Mouse (Mus musculus) hindbrain, embryonic 15.5 days (tissue): ENCODE data around the gene Prkd3. TPM values are rescaled to one million over a fixed set of nuclear protein-coding genes. Genes with fewer than 3 reads are reported as not detected.

Experiments
- ATAC-seq: fragments of 200-750 bp; cut with Nextera tagmentation; 2 replicates; pipeline ENCODE4 v1.8.0; 2017; ENCODE audit warnings: low read depth, moderate number of reproducible peaks, moderate TSS enrichment; ENCODE audit not compliant: low FRiP score
- H3K27ac ChIP-seq: fragments of 300-500 bp; sonication (generic); replicated peaks from 2 replicates; pipeline ENCODE4 v1.5.1; 2015; ENCODE audit warnings: mild to moderate bottlenecking, inconsistent platforms
- H3K27me3 ChIP-seq: fragments of 300-500 bp; sonication (generic); 2 replicates; pipeline ENCODE4 v1.6.1; 2015; ENCODE audit warnings: control low read depth, inconsistent platforms
- H3K36me3 ChIP-seq: fragments of 300-500 bp; sonication (generic); 2 replicates; pipeline ENCODE4 v1.6.1; 2015; ENCODE audit warnings: control low read depth, inconsistent platforms
- H3K4me1 ChIP-seq: fragments of 300-500 bp; sonication (generic); replicated peaks from 2 replicates; pipeline ENCODE4 v1.6.1; 2015; ENCODE audit warnings: control low read depth, inconsistent platforms
- H3K4me2 ChIP-seq: fragments of 300-500 bp; sonication (generic); 2 replicates; pipeline ENCODE4 v1.6.1; 2015; ENCODE audit warnings: moderate library complexity, mild to moderate bottlenecking, inconsistent platforms
- H3K4me3 ChIP-seq: fragments of 300-500 bp; sonication (generic); 2 replicates; pipeline ENCODE4 v1.5.1; 2015; ENCODE audit warnings: mild to moderate bottlenecking, inconsistent platforms
- H3K9ac ChIP-seq: fragments of 300-500 bp; sonication (generic); 2 replicates; pipeline ENCODE4 v1.6.1; 2015; ENCODE audit warnings: inconsistent platforms
- H3K9me3 ChIP-seq: fragments of 300-500 bp; sonication (generic); 2 replicates; pipeline ENCODE4 v1.6.1; 2016; ENCODE audit warnings: control low read depth, inconsistent platforms
- WGBS: fragments of 180-500 bp; shearing (Covaris S2); methylation state at CpG from one replicate; pipeline ENCODE4 v1.1.7; 2015; 5-methylcytosine and 5-hydroxymethylcytosine counted together
- polyA plus RNA-seq: library from polyadenylated mRNA; unstranded; fragments of >200 nt; fragmentation: Nextera tagmentation; extraction: Ambion mirVana; gene quantifications from 2 replicates; pipeline ENCODE4 v1.2.1, GENCODE M21; 2015

Gene Prkd3
- polyA plus RNA-seq, 1 experiment from 2014 or later = 12.8 TPM

GRCm38 (mm10) chr17:79031569-79031968, 11.0 kb upstream of the Prkd3 start:
- no peak for ATAC-seq
- no peak overlapping the region for H3K27ac ChIP-seq
- H3K36me3 ChIP-seq = no peaks in the 10 kb centered on the region
- H3K9ac ChIP-seq = no peak overlapping the region
- H3K4me1 ChIP-seq = no peaks in the 10 kb centered on the region
- H3K9me3 ChIP-seq = no peaks in the 10 kb centered on the region
- no peak overlapping the region for H3K4me2 ChIP-seq
- H3K27me3 ChIP-seq = no peaks in the 10 kb centered on the region
- no peak overlapping the region for H3K4me3 ChIP-seq
- WGBS = 87% methylated on average over 5 of the region's 5 CpGs

DNA sequence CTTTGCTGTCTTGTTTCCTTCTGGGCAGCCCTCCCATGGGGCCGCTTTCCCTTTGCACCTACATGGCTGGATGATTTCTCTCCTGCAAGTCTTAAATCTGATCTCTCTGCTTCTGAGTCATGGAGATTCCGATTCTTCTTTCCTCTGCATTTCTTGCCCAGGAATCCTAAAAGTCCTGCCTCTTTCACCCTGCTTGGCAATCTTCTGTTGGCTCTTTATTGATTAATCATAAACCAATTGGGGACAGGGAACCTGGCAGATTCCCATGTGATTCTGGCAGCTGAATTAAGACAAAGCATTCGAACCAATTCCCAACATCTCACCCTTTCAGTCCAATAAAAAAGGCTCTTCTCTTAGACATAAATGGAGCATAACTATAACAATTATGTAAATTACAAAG, 8.6 kb upstream of the Prkd3 start:
- Histone ChIP-seq H3K4me2 (no peak overlapping the region), H3K27me3 (no peaks in the 10 kb centered on the region), H3K9ac (no peak overlapping the region), H3K4me1 (no peaks in the 10 kb centered on the region), H3K27ac (no peak overlapping the region), H3K9me3 (no peaks in the 10 kb centered on the region), H3K4me3 (no peak overlapping the region), H3K36me3 (no peaks in the 10 kb centered on the region)
- no peak for ATAC-seq
- 87% methylated on average over 3 of the region's 3 CpGs for WGBS

DNA sequence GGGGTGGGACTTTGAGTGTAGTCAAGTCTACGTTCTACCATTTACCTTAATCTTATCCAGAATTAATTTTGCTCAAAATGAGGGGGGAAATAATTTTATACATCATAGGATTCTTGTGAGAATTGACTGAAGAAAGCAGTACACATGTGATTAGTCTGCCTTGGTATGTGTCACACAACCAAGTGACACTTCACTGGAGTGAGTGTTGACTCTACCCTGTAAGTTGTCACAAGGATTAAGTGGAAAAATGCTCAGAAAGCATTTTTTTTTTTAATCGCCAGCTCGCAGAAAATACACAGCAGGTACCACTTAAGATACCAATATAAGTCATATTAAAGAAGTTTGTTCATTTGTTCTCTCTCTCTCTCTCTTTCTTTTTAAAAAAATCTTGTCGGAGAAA, 3.9 kb upstream of the Prkd3 start:
- Histone ChIP-seq H3K4me1 (peaks cover 10% of the 10 kb centered on the region), H3K9me3 (no peaks in the 10 kb centered on the region), H3K4me3 (no peak overlapping the region), H3K27me3 (peaks cover 6% of the 10 kb centered on the region; the same call in 1 of the 2 replicates), H3K27ac (no peak overlapping the region), H3K9ac (no peak overlapping the region), H3K36me3 (no peaks in the 10 kb centered on the region), H3K4me2 (no peak overlapping the region)
- WGBS = 85% methylated on average over 4 of the region's 4 CpGs
- no peak for ATAC-seq

DNA sequence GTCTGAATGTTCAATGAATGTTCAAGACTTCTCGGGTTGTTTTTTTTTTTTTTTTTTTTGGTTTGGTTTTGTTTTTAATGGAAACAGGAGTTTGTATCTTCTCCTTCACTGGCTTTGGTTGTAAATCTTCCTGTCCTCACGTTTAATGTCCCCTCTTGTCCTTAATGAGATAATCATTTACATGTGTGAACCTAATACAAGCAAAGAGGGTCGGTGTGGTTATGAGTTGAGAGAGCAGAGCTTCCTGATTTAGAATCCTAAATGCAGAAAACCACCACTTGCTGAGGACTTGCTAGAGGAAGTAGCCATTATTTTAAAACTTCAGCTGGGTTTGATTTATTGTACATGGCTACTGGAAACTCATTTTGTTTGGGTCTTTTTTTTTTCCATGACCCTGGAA, 2.1 kb upstream of the Prkd3 start:
- H3K4me2 ChIP-seq = no peak overlapping the region
- H3K9ac ChIP-seq = no peak overlapping the region
- H3K9me3 ChIP-seq = no peaks in the 10 kb centered on the region
- H3K4me1 ChIP-seq = peaks cover 24% of the 10 kb centered on the region
- no peaks in the 10 kb centered on the region for H3K36me3 ChIP-seq
- H3K4me3 ChIP-seq = no peak overlapping the region
- 52% methylated on average over 3 of the region's 3 CpGs for WGBS
- peaks cover 6% of the 10 kb centered on the region; the same call in 1 of the 2 replicates for H3K27me3 ChIP-seq
- H3K27ac ChIP-seq = no peak overlapping the region
- no peak for ATAC-seq

DNA sequence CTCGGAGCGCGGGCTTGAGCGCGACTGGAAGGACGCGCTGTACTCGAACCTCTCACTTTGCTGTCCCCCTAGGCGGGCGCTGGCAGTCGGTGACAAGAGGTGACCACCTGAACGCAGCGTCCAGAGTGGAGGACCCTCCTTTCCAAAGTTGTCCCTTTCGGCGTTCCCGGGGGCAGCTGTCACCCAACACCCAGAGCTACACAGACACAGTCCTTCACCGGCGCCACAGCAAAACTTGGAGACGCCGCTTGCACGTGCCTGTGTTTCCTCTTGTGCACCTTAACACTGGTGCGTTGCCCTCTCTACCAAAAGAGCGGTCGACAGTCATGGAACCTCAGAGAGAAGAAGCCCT, 344 bp upstream of the Prkd3 start:
- H3K4me1 ChIP-seq = peaks cover 24% of the 10 kb centered on the region
- peak; percentile 72 for ATAC-seq
- no peaks in the 10 kb centered on the region for H3K9me3 ChIP-seq
- 1% methylated on average over 21 of the region's 24 CpGs for WGBS
- peaks cover 6% of the 10 kb centered on the region; the same call in 1 of the 2 replicates for H3K27me3 ChIP-seq
- H3K9ac ChIP-seq = peak overlapping the region; percentile 66
- peak overlapping the region; percentile 81 for H3K4me3 ChIP-seq
- H3K4me2 ChIP-seq = peak overlapping the region; percentile 91
- no peak overlapping the region; the same call in 1 of the 2 replicates for H3K27ac ChIP-seq
- H3K36me3 ChIP-seq = no peaks in the 10 kb centered on the region

DNA sequence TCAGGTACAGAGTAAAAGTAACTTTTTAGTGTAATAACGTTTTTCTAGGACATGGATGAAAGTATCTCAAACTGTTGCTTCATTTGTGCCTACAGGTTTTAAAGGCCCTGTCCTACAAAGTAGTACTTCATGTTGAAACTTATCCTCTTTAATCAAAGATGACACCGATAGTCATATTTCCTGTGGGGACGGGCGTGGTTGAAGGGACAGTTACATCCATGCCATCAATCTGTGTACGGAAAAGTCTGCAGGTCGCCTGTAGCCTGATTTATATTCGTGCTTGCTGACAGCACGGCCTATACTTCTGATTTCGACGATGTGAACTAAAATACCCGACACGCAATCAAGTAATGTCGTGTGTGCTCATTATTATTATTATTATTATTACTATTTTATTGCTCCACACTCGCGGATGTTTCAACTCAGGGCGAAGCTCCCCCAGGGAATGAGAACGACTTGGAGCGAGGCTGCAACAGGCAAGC, 849 bp downstream of the Prkd3 start:
- Histone ChIP-seq H3K27ac (peak overlapping the region; percentile 81), H3K4me3 (peak overlapping the region; percentile 81), H3K9ac (peak overlapping the region; percentile 66), H3K36me3 (no peaks in the 10 kb centered on the region), H3K9me3 (no peaks in the 10 kb centered on the region), H3K4me1 (peaks cover 24% of the 10 kb centered on the region), H3K4me2 (peak overlapping the region; percentile 91), H3K27me3 (peaks cover 6% of the 10 kb centered on the region; the same call in 1 of the 2 replicates)
- 1% methylated on average over 18 of the region's 18 CpGs for WGBS
- ATAC-seq = 0 out of 2 replicates have a peak, but pooled peaks have one; percentile 10

- 50% methylated on average over 9 of the region's 9 CpGs for WGBS
- H3K27ac ChIP-seq = no peak overlapping the region
- peak overlapping the region; percentile 37 for H3K4me2 ChIP-seq
- no peak overlapping the region for H3K4me3 ChIP-seq
- H3K9me3 ChIP-seq = no peaks in the 10 kb centered on the region
- peaks cover 24% of the 10 kb centered on the region for H3K4me1 ChIP-seq
- ATAC-seq = no peak
- no peak overlapping the region for H3K9ac ChIP-seq
- H3K36me3 ChIP-seq = no peaks in the 10 kb centered on the region
- peaks cover 6% of the 10 kb centered on the region; the same call in 1 of the 2 replicates for H3K27me3 ChIP-seq
These were observed 2.2 kb downstream of the Prkd3 start for GRCm38 (mm10) chr17:79018422-79018821.

- H3K9ac ChIP-seq = no peak overlapping the region
- WGBS = 87% methylated on average over 10 of the region's 10 CpGs
- no peak overlapping the region for H3K4me2 ChIP-seq
- H3K27me3 ChIP-seq = no peaks in the 10 kb centered on the region
- no peak overlapping the region for H3K27ac ChIP-seq
- H3K4me1 ChIP-seq = peaks cover 20% of the 10 kb centered on the region
- 0 out of 2 replicates have a peak, but pooled peaks cover 5% of the 10 kb centered on the region for H3K36me3 ChIP-seq
- H3K9me3 ChIP-seq = no peaks in the 10 kb centered on the region
- no peak overlapping the region for H3K4me3 ChIP-seq
- no peak for ATAC-seq
These were observed 4.8 kb downstream of the Prkd3 start for GRCm38 (mm10) chr17:79015831-79016230.

DNA sequence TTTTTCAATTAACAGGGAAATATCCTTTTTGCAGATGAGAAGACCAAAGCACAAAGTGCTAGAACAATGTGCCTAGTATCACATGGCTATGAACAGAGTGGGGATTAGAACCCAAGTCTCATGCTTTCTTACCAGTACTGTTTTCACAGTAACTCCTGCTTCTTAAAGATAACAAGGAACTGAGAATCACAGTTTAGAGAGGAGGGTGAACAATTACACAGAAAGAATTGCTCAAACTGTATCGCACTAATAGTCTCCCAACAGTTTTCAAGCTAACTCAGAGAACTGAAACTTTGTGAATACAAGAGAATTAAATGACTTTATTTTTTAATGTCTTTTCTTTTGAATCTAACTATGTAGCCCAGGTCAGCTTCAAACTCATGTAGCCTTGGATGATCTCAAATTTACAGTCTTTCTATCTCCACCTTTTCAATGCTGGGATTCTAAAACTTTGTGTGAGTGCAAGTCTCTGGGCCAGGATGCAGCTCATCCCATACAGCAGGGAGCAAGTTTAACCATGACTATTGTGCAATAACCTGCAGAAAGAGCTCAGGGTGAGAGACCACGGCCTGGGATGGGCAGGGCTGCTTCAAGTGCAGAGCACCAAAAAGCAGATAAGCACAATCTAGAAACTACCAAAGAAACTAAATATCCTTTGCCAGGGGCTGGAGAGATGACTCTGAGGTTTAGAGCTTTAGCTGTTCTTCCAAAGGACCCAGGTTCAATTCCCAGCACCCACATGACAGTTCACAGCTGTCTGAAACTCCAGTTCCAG, 5.5 kb downstream of the Prkd3 start:
- Histone ChIP-seq H3K4me3 (no peak overlapping the region), H3K27ac (no peak overlapping the region), H3K9ac (no peak overlapping the region), H3K27me3 (no peaks in the 10 kb centered on the region), H3K4me2 (no peak overlapping the region), H3K4me1 (peaks cover 19% of the 10 kb centered on the region), H3K36me3 (0 out of 2 replicates have a peak, but pooled peaks cover 5% of the 10 kb centered on the region), H3K9me3 (no peaks in the 10 kb centered on the region)
- ATAC-seq = no peak
- WGBS = 93% methylated on average over 2 of the region's 2 CpGs

DNA sequence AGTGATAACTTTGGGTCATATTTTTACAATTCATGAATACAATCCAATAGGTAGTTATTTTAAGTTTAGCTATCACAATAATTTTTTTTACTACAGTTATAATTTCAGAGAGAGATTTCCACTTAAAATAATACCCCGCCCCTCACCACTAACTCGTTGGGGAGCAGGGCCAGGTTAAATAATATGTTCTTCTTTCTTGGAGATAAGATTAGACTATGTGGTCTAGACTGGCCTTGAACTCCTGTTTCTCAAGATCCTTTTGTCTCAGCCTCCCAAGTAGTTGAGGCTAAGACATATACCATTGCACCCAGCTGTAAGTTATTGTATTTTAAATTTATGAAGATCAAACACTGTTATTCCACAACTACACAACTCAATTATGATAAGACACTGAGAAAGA, 7.0 kb downstream of the Prkd3 start:
- Histone ChIP-seq H3K4me1 (peaks cover 6% of the 10 kb centered on the region; the same call in 1 of the 2 replicates), H3K36me3 (0 out of 2 replicates have a peak, but pooled peaks cover 5% of the 10 kb centered on the region), H3K4me2 (no peak overlapping the region), H3K27ac (no peak overlapping the region), H3K9ac (no peak overlapping the region), H3K27me3 (no peaks in the 10 kb centered on the region), H3K9me3 (no peaks in the 10 kb centered on the region), H3K4me3 (no peak overlapping the region)
- 91% methylated on average over 2 of the region's 2 CpGs for WGBS
- ATAC-seq = no peak

GRCm38 (mm10) chr17:78999745-79000270, 20.8 kb downstream of the Prkd3 start:
- WGBS = 98% methylated on average over 4 of the region's 4 CpGs
- no peaks in the 10 kb centered on the region for H3K4me1 ChIP-seq
- no peaks in the 10 kb centered on the region for H3K9me3 ChIP-seq
- H3K4me3 ChIP-seq = no peak overlapping the region
- no peak overlapping the region for H3K27ac ChIP-seq
- H3K9ac ChIP-seq = no peak overlapping the region
- no peak for ATAC-seq
- no peaks in the 10 kb centered on the region for H3K27me3 ChIP-seq
- H3K4me2 ChIP-seq = no peak overlapping the region
- H3K36me3 ChIP-seq = no peaks in the 10 kb centered on the region

DNA sequence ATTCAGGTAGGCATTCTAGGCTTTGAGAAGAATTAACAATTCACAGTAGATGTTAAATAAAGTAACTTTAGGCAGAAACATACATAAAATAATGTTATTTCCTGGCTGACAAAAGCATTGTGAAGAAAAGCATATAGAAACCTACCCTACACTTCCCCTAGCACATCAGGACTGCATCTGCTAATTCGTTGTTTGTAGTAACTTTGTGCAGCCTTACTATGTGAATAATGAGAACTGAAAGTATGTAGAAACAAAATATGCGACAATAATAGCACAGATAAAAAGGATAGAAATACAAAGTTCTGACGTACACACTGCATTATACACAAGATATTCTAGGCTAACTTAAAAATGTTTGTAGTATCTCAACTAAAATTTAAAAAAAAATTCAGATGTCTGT, 21.4 kb downstream of the Prkd3 start:
- Histone ChIP-seq H3K27ac (no peak overlapping the region), H3K36me3 (no peaks in the 10 kb centered on the region), H3K9ac (no peak overlapping the region), H3K4me2 (no peak overlapping the region), H3K4me1 (no peaks in the 10 kb centered on the region), H3K4me3 (no peak overlapping the region), H3K27me3 (no peaks in the 10 kb centered on the region), H3K9me3 (no peaks in the 10 kb centered on the region)
- no peak for ATAC-seq
- WGBS = 93% methylated on average over 3 of the region's 3 CpGs
